Mouse (Mus musculus) hindbrain, embryonic 10.5 days (tissue): Measurements from ENCODE around the gene Ang2. TPM values are rescaled to one million over a fixed set of nuclear protein-coding genes. Genes with fewer than 3 reads are reported as not detected.

Experiments
- DNase-seq: peaks from one replicate; pipeline ENCODE4 v3.0.0-alpha.2; 2017; ENCODE audit warnings: low spot score
- H3K27ac ChIP-seq: fragments of 300-500 bp; sonication (generic); 2 replicates; pipeline ENCODE4 v1.5.1; 2016; ENCODE audit warnings: mild to moderate bottlenecking, moderate library complexity
- H3K27me3 ChIP-seq: fragments of 300-500 bp; sonication (generic); 2 replicates; pipeline ENCODE4 v1.6.1; 2016; ENCODE audit warnings: mild to moderate bottlenecking; ENCODE audit not compliant: poor library complexity, insufficient read depth, severe bottlenecking
- H3K36me3 ChIP-seq: fragments of 300-500 bp; sonication (generic); 2 replicates; pipeline ENCODE4 v1.6.1; 2016; ENCODE audit warnings: mild to moderate bottlenecking, moderate library complexity
- H3K4me1 ChIP-seq: fragments of 300-500 bp; sonication (generic); replicated peaks from 2 replicates; pipeline ENCODE4 v1.6.1; 2016; ENCODE audit warnings: mild to moderate bottlenecking
- H3K4me3 ChIP-seq: fragments of 300-500 bp; sonication (generic); 2 replicates; pipeline ENCODE4 v1.5.1; 2016; ENCODE audit warnings: mild to moderate bottlenecking, moderate library complexity
- H3K9me3 ChIP-seq: fragments of 300-500 bp; sonication (generic); 2 replicates; pipeline ENCODE4 v1.6.1; 2016; ENCODE audit warnings: mild to moderate bottlenecking, moderate library complexity
- WGBS: fragments of 180-500 bp; shearing (Covaris S2); methylation state at CpG from one replicate; pipeline ENCODE4 v1.1.7; 2016; 5-methylcytosine and 5-hydroxymethylcytosine counted together
- polyA plus RNA-seq: library from polyadenylated mRNA; unstranded; fragments of >200 nt; fragmentation: Nextera tagmentation; extraction: Ambion mirVana; gene quantifications from 2 replicates; pipeline ENCODE4 v1.2.1, GENCODE M21; 2016

Ang2 gene
- polyA plus RNA-seq, 1 experiment from 2014 or later: not detected

GRCm38 (mm10) chr14:51145521-51145920 lies 53.4 kb downstream of the Ang2 start:
- H3K9me3 ChIP-seq: no peaks in the 10 kb centered on the region
- 85% methylated on average over 6 of the region's 6 CpGs for WGBS
- H3K4me1 ChIP-seq: peaks cover 16% of the 10 kb centered on the region
- no peak for DNase-seq
- no peak overlapping the region for H3K4me3 ChIP-seq
- H3K36me3 ChIP-seq: no peaks in the 10 kb centered on the region
- no peak overlapping the region for H3K27ac ChIP-seq
- H3K27me3 ChIP-seq: no peaks in the 10 kb centered on the region

Other genes with a start within 250 kb of the Ang2 start
- gene Pnp2, start 243.2 kb downstream of the Ang2 start, polyA plus RNA-seq: 0.54 and 0.86 TPM in 2 replicates
- gene Rnase10, start 191.4 kb downstream of the Ang2 start, polyA plus RNA-seq: 0.10 TPM in 1 of 2 replicates, not detected in the other
- gene Rnase9, start 157.3 kb downstream of the Ang2 start, polyA plus RNA-seq: not detected in 2 replicates
- not detected in 2 replicates for gene Rnase11, start 149.0 kb downstream of the Ang2 start, polyA plus RNA-seq
- not detected in 2 replicates for gene Rnase12, start 141.5 kb downstream of the Ang2 start, polyA plus RNA-seq
- 0.03 TPM in 1 of 2 replicates, not detected in the other for gene Olfr750, start 124.7 kb downstream of the Ang2 start, polyA plus RNA-seq
- gene Rnase4, start 108.1 kb downstream of the Ang2 start, polyA plus RNA-seq: 11.5 and 17.5 TPM in 2 replicates
- gene Ang, start 108.0 kb downstream of the Ang2 start, polyA plus RNA-seq: 3.3 and 4.5 TPM in 2 replicates
- gene Eddm3b, start 84.7 kb downstream of the Ang2 start, polyA plus RNA-seq: 0.37 TPM in 1 of 2 replicates, not detected in the other
- 0.29 TPM in 1 of 2 replicates, not detected in the other for gene Rnase6, start 75.2 kb downstream of the Ang2 start, polyA plus RNA-seq
- 0.27 TPM in 1 of 2 replicates, not detected in the other for gene Rnase1, start 52.4 kb downstream of the Ang2 start, polyA plus RNA-seq
- gene Rnase2b, start 36.9 kb downstream of the Ang2 start, polyA plus RNA-seq: not detected in 2 replicates
- gene Ear14, start 4.2 kb upstream of the Ang2 start, polyA plus RNA-seq: not detected in 2 replicates
- not detected in 2 replicates for gene Rnase2a, start 57.0 kb upstream of the Ang2 start, polyA plus RNA-seq
- not detected in 2 replicates for gene Gm7247, start 162.6 kb upstream of the Ang2 start, polyA plus RNA-seq
- not detected in 2 replicates for gene Vmn2r88, start 211.7 kb upstream of the Ang2 start, polyA plus RNA-seq